Mouse (Mus musculus): Measurements from ENCODE around the gene Apex2. TPM values are rescaled to one million over a fixed set of nuclear protein-coding genes. Genes with fewer than 3 reads are reported as not detected.
A peak's percentile ranks its signal among the peaks of the same experiment; 100 is the strongest.
"Not testable (repeated sequence)": the region's sequence is repeated elsewhere in the genome, so short reads cannot be mapped to it uniquely, and the experiment has no call there.

Apex2 gene
- total RNA-seq, 2 experiments from 2014 or later: 13.9 to 15.7 TPM

DNA sequence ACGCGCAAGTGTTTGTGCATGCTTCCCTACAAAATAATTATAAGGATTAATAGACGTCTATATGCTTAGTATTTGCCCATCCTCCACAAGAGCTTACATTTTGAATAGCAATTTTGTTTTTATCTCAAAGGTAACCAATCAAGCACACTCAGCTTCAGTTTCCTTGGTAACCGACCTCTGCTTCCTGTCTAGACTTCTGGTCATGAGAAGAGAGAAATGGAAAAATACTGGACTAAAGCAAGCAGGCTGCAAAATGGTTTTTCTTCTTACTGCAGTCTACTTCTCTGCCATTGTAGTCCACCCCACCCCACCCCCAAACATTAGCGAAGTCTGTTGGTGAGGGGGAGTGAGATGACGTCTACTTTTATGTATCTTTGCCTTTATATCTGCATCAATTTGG is 78.4 kb downstream of the Apex2 start:
- no peak for DNase-seq (ENCODE audit: low spot score in 2 of 2)
- intact Hi-C loops (cut with DNase I): loop anchor here (5.0 kb wide), 1 partner anchor 151 kb away; no protein-coding TSS in a partner anchor

DNA sequence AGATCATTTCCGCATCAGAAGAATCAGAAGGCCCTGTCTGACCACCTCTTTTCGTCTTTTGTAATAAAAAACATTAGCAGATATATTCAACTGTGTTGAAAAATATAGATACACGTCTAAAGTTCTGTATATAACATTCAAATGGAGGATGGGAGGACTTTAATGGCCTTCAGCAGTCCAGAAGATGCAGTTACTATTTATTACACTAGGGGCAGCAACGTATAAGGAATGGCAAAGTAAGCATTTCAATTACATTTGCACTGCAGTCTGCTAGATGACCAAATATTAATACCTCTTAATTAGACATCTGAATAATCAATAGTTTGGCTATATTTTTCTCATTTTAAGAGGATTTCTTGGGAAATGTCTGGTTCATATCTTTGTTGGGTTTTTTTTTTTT is 79.0 kb downstream of the Apex2 start:
- peak; percentile 34 to 46 for DNase-seq (ENCODE audit: low spot score in 2 of 2)
- intact Hi-C loops (cut with DNase I): loop anchor here (5.0 kb wide), 1 partner anchor 152 kb away; no protein-coding TSS in a partner anchor

DNA sequence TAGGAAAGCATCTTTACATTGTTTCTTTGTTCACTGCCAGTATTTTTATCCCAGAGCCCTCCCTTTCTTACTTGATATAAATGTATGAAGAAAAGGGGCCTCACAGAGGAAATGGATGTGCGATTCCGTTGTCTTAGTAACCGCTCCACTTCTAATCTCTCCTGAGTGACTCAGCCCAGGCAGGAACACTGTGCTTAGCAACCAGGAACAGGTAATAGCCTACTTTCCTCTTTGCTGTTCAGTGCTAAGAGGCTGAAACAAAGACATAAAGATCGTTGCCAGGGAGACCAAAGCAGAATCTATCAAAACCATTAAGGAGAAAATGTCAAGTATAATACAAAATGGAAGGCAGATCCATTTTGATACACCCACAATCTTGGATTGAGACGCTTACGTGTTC is 81.0 kb downstream of the Apex2 start:
- intact Hi-C loops (cut with DNase I): loop anchor here (10.0 kb wide), 1 partner anchor 606 kb away; no protein-coding TSS in a partner anchor
- peak; percentile 24 to 54 for DNase-seq (ENCODE audit: low spot score in 2 of 2)

DNA sequence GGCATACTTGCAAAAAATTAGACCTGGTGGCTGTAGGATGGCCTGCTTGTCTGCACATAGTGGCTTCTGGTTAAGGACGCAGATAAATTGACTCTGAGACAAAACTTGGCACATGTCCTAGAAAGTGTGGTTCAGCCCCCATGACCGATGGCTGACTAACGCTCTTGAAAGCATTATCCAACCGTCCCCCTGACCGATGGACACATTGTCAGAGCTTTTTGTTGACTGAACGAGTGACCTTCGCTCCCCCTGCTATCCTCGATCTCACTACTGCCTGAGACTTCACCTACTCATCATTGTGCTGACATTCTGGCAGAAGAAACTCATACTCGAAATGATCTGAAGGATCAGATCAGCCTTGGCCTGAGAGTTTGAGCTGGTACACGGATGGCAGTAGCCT is 101.9 kb downstream of the Apex2 start:
- DNase-seq (ENCODE audit: low spot score in 2 of 2); intact Hi-C loops (cut with DNase I): not testable (repeated sequence)

DNA sequence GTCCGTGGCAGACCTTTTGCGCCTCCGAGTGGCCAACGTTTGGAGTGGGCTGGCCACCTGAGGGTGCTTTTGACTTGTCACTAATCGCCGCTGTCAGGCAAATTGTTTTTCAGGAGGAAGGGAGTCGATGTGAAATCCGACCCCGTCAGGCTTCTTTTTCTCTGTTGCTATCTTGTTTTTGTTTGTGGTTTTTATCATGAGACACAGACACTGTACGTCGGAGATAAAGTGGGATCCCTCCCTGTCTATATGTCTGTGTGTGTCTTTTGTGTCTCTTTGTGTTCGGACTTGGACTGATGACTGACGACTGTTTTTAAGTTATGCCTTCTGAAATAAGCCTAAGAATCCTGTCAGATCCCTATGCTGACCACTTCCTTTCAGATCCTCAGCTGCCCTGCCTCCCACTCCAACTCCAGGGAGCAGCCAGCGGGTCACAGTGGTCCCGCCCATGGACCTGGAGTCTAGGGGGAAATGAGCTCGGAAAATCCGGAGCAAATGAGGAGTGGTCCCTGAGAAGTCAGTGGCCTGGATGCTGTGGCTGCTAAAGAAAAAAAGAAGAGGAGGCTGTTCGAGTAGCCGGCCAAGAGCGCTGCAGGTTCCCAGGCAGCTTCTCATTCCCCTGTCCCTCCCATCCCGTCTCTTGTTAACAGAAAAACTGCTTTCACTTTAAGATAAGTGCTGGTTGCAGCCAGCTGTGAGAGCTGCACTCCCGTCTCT is 103.2 kb downstream of the Apex2 start:
- intact Hi-C loops (cut with DNase I): not testable (repeated sequence)

DNA sequence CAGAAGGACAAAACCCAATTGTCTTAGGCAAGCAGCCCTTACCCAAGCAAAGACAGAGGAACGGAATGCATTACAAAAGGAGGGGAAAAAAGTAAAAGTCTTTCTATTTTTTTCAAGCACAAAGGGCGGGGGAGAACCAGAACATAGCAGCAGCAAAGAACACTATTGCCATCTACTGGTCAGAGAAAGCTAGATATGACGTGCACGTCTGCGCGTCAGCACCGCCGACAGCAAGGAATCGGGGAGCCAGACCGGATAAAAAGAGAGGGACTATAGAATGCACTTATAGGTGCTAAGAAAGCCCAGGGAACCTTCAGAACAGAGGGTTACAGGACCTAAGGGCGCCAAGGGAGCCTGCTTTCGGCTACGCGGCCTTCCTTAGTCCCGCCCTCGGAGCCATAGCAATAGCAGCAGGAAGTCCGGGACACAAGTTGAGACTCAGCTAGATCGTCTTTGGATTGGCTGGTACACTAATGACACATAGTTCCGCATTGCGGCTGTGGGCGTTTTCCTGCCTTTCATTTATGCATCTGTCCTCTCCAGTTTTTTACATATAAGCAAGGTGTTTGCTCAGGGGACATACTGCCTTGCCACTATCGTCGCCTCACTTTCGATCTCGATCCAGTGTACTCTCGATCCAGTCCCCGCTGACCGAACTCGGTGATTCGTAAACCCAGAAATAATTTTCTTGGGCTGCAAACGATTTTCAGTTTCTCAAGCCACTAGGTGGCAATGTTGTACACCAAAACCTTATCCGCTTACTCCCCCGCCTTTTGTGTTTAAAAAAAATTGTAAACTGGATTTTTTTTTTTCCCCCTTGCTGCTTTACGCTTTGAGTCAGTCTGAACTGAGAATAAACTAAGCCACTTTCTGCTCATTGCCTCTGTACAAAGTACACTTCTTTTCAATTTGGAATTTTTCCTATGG is 111.6 kb downstream of the Apex2 start:
- intact Hi-C loops (cut with DNase I): loop anchor here (1.0 kb wide), 1 partner anchor 19 kb away; the partner anchor contains the start of gene Tmem29
- DNase-seq (ENCODE audit: low spot score in 2 of 2): peak; percentile 92 to 93

More for the DNA sequence above, 103.2 kb downstream of the Apex2 start:
- DNase-seq (ENCODE audit: low spot score in 2 of 2): not testable (repeated sequence)

DNA sequence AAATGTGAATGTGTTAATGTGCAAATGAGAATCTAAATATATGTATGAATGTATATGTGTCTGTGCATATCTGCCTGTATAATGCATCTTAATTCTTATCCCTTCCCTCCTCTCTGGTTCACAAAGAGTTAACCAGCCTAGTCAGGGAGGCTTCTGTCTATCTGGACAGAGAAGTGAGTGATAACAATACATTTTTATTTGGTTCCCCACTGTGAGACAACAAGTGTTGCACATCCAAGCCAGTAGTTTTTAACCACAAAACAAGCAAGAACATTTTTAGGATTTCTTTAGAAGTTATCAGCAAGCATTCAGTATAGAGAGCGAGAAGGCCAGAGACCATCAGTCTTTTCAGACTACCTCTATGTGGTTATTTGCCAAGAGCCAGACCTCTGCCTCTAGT is 118.3 kb downstream of the Apex2 start:
- intact Hi-C loops (cut with DNase I): no loop called here
- DNase-seq (ENCODE audit: low spot score in 2 of 2): no peak

Small RNA genes lying within 50 kb of the gene (microRNA-seq; reads per million reads assigned to microRNA genes)
- 0 reads per million in 2 experiments for gene Mir3620

Other genes with a start within 250 kb of the Apex2 start
- 10 to 100 TPM; 43.6 to 51.0 TPM for gene Tmem29, start 130.7 kb downstream of the Apex2 start, total RNA-seq (2021)
- gene Alas2, start 42.5 kb downstream of the Apex2 start, total RNA-seq (2021): 1 to 10 TPM; 5.6 to 8.0 TPM
- gene Pfkfb1, start 1.6 kb downstream of the Apex2 start, total RNA-seq (2021): 1 to 10 TPM; 1.3 to 1.5 TPM
- 100 to 1,000 TPM; 143 to 154 TPM for gene Tro, start 67.7 kb upstream of the Apex2 start, total RNA-seq (2021)
- gene Maged2, start 224.5 kb upstream of the Apex2 start, total RNA-seq (2021): 10 to 100 TPM; 42.8 to 45.9 TPM

Measured in left cerebral cortex, postnatal 25 days (tissue).